Mouse (Mus musculus): ENCODE data around the gene Asap3.

Gene Asap3

DNA sequence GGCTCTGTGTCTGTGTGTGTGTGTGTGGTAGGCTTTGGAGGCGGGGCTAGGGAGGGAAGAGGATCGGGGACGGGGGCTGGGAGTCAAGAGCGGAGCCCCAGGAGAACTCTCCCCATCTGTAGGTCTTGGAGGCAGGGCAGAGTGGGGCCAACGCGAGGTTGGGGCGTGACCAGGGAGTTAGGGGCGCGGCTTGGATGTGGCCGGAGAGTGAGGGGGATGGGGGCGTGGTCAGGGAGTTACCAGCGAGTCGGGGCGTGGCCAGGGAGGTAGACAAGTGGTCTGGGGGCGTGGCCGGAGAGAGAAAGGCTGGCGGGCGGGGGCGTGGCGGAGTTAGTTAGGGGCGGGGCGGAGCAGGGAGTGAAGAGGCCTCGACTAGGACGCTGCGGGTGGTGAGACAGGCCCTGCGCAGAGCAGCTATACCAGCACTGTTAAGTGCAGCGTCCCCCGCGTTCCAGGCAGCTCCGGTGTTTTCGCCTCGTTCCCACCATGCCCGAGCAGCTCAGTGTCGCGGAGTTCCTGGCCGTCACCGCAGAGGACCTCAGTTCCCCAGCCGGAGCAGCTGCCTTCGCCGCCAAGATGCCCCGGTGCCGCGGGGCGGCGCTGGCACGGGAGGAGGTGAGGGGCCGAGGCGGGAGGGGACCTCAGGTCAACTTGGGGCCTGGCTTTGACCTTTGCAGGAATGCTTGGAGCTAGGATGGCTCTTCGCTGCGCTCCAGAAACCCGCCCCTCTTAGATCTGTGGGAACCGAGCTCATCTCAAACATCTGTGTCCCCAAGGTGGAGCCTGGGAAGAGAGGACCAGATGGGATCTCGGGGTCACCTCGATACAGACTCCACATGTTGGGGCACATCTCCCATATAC, at the start of gene Asap3:
TSS of gene Asap3 (plus strand) at position 333 of the 861 bp plus-strand sequence.
- DNase-seq (ENCODE audit: inconsistent ontology term): peak; percentile 99

- no peak for DNase-seq (ENCODE audit: inconsistent ontology term)
Observed at GRCm38 (mm10) chr4:136158498-136158897, 47.7 kb upstream of the Asap3 start.

DNA sequence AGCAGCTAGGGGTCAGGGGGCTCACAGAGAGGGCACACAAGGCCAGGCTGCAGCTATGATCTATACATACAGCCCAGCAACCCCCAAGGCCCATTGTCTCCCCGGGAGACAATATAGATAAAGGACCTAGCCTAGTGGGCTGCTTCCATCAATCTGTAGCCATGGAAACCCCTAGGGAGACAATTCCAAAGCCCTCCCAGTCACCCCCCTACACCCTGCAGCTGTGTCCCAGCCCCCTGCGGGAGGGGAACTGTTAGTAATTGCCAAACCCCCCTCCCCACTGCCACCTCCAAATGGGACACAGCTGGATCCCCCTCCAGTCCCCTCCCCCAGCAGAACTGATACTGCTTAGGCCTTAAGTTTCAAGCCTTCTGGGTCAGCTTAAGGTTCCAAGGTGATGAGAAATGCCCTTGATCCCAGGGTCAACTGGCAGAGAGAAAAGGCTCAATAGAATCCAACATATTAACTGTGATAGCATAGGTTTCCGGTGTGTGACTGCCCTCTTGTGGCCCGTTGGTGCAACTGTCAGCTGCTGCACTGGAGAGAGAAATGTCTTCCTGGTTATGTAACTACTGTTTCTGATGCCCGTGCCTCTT, 46.3 kb upstream of the Asap3 start:
- peak; percentile 74 for DNase-seq (ENCODE audit: inconsistent ontology term)

DNA sequence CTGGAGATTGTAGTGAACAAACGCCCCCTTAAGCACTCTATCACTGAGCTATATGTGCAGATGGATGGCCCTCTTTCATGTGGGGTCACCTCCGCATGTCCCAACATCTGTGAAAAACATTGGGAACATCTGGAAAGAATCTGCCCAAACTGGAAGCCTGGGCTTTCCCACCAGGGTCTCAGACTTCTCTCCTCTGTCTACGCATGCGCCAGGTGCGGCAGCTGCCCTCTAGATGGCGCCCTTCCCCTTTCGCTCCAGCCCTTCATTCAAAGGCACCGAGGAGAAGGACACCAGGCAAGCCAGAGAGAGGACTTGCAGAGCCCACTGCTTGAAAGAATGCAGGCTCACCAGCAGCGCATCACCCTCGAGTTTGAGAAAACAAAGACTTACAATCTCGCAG, 42.7 kb upstream of the Asap3 start:
- peak; percentile 86 for DNase-seq (ENCODE audit: inconsistent ontology term)

- DNase-seq (ENCODE audit: inconsistent ontology term): no peak
Observed at GRCm38 (mm10) chr4:136164981-136165380, 41.2 kb upstream of the Asap3 start.

- DNase-seq (ENCODE audit: inconsistent ontology term): no peak
Observed at GRCm38 (mm10) chr4:136167701-136168100, 38.5 kb upstream of the Asap3 start.

DNA sequence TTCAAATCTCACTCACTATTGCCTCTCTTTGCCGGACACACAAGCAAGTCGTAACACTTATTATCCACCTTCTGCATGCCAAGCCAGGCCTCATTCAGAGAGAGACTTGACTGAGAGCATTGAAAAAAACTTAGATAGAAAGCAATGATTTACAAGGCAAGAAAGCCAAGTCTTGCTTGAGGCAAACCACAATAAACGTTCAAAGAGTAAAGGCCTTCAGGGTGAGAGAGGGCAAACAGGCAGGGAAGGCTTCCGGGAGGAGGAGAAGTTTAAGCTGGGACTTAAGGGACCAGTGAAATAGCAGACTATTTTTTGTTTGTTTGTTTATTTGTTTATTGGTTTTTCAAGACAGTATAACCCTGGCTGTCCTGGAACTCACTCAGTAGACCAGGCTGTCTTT, 35.8 kb upstream of the Asap3 start:
- DNase-seq (ENCODE audit: inconsistent ontology term): no peak

DNA sequence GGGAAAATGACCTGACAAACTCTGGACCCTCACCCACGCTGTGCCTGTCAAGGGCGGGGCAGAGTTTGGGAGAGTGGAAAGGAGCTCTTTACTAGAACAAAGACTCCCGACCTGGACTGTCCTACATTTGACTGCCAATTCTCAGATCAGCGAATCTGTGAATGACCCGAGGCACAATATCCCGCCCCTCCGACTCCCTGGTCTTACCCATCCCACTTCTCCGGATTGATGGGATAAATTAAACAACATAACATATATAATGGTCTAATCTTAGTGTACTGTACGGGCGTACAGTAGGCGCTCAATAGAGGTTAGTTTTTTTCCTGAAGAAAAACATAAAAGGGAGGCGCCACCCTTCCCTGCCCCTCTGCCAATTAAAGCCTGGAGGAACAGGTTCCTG, 34.7 kb upstream of the Asap3 start:
- no peak for DNase-seq (ENCODE audit: inconsistent ontology term)

GRCm38 (mm10) chr4:136172011-136172541, 34.1 kb upstream of the Asap3 start, which contains the start of gene E2f2:
TSS of gene E2f2 (plus strand) at chr4:136172394.
- DNase-seq (ENCODE audit: inconsistent ontology term): peak; percentile 58

DNA sequence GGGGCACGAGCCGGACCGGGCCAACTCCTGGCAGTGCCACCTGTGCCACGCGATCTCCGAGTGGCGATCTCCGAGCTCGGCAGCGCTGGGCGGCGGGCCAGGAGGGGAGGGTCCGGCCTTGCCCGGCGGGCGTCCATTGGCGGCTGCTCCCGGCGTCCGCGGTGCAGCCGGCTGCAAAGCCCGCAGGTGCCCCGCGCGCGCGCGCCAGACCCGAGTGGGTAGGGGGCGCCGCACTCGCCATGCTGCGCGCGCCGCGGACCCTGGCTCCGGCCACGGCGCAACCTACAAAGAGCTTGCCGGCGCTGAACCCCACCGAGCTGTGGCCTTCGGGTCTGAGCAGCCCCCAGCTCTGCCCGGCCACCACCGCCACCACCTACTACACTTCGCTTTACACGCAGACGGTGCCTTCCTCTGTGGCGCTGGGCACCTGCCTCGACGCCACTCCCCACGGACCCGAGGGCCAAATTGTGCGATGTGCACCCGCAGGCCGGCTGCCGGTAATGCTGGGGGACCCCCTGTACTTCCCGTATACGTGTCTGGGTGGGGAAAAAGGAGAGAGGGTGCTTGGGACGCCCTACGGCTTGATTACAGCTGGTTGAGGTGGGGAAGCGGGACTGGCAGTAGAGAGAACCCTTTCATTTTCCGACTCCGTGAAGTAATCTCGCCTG, 33.5 kb upstream of the Asap3 start:
- peak; percentile 86 for DNase-seq (ENCODE audit: inconsistent ontology term)

DNA sequence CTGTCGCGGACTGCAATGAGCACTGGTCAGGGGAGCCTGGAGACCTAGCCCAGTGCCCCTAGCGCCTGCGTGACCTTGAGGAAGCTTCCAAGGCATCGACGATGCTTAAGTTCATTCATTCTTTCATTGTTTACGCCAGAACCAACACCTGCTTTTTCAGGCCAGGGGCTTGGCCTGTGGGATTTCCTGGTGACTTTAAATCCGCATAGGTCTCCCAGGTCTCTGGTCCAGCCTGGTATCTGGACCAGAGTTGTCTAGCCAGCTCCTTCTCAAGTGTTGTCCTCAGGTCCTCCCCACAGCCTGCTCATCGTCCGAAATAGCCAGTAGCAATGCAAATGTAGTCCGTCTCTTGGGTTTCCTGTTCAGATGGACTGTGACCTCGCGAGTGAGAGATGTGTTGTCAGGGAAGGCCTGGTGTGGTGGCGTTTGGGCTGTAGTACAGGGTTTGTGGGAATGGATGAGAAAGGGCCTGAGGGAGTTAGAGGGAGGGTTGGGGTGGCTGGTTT, 32.9 kb upstream of the Asap3 start:
- DNase-seq (ENCODE audit: inconsistent ontology term): peak; percentile 14

- DNase-seq (ENCODE audit: inconsistent ontology term): no peak
Observed at GRCm38 (mm10) chr4:136174216-136175193, 31.7 kb upstream of the Asap3 start.

DNA sequence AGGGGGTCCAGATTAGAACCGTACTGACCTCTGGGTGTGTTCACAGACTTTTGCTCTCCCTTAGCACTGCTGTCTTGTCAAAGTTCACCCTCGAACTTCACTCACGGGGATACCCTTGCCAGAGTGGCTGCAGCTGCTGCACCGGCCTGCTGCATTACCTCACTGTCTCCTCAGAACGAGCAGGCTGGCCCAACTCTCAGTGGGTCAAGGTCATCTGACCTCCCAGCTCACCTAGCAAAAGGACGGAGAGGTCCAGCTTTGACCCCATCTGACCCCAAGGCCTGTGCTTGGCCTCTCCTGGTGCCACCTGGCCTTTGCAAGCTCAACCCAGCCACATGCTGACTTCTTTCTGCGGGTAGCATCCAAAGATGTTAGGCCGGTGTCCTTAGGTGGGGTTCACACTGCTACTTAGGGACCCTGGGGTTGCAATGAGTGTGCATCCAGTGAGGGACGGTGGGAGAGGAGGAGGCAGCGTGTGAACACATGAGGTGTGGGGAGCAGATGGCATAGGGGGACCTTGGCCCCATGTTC, 30.1 kb upstream of the Asap3 start:
- no peak for DNase-seq (ENCODE audit: inconsistent ontology term)

- peak; percentile 13 for DNase-seq (ENCODE audit: inconsistent ontology term)
Observed at GRCm38 (mm10) chr4:136177244-136177611, 28.9 kb upstream of the Asap3 start.

- DNase-seq (ENCODE audit: inconsistent ontology term): peak; percentile 43
Observed at GRCm38 (mm10) chr4:136177612-136178474, 28.3 kb upstream of the Asap3 start.

DNA sequence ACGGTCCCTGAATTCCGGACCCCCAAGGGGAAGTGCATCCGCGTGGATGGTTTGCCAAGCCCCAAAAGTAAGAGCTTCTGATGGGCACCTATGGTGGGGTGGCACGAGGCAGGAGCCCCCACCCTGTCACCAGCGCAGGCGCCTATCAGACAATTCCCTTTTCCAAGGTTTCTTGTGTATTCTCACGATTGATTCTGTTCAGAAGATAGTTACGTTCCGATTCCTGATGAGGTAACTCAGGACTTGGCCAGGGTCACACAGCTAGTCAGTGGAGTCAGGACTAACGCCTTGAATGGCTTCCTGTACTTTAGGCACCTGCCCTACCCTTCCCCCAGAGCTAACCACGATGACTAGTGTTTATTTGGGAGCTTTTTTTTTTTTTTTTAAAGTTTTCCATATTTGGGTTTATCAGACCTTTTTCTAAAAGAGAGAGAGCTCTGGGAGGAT, 27.7 kb upstream of the Asap3 start:
- DNase-seq (ENCODE audit: inconsistent ontology term): no peak

DNA sequence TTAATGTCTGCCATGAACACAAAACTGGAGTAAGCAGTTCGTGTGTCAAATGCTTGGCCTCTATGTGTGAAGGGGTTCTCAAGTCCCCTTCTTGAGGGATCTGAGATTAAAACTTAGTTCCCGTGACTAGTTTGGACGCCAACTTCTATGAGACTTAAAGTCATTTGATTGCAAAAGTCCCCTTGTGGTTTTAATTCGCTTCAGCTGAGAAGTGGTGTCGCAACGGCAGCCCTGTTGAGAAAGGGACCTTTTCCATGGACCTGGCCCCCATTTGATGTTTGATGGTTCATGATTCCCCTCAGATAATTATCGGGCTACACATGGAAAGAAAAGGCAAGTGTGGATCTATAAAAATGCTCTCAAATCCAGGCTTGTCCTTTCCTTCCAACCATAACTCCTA, 26.7 kb upstream of the Asap3 start:
- no peak for DNase-seq (ENCODE audit: inconsistent ontology term)

- DNase-seq (ENCODE audit: inconsistent ontology term): peak; percentile 66
Observed at GRCm38 (mm10) chr4:136179998-136180397, 26.2 kb upstream of the Asap3 start.
